Mouse (Mus musculus) liver, adult 2 months (tissue): Measurements from ENCODE around the gene Glis3.

Experiments
- CTCF ChIP-seq: fragments of 200-500 bp; IDR thresholded peaks from 2 replicates; pipeline ENCODE4 v1.5.1; 2011; ENCODE audit warnings: low read depth, low read length, control low read depth
- POLR2A ChIP-seq: fragments of 200-500 bp; IDR thresholded peaks from 2 replicates; pipeline ENCODE4 v1.6.1; 2011; ENCODE audit warnings: low read length, control low read depth; ENCODE audit not compliant: insufficient read depth; ENCODE audit errors: extremely low read depth

DNA sequence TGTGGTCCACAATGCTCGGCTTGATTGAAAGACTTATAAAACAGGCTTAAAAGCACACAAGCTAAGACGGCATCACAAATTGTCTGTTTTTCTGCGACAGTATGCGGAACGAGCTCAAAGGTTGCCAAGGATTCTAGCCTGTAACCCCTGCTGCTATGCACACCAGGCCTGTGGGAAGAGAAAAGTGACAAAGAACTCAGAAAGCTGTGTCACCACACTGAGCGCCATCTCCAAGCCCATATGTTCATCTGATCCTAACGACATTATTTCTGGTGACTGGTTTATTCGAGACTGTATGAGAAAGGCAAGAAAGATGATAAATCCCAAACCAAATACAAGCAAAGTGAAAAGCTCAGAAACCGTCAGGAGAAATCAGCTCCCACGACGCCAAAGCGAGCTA is 144.9 kb downstream of the Glis3 start:
- TF ChIP-seq CTCF (no peak), POLR2A (no peak)
